Mouse (Mus musculus) cerebellum, postnatal 14 days (tissue): ENCODE measurements around the gene Rnf169.

ENCODE experiments used
- DNase-seq, 2 experiments: peaks; one replicate each; pipeline ENCODE4 v3.0.0; 2021; ENCODE audit warnings: mixed read lengths in 2 of 2

Gene Rnf169

GRCm38 (mm10) chr7:99890168-99890755 lies 90.0 kb downstream of the Rnf169 start:
- no peak for DNase-seq

- no peak for DNase-seq
Measured at GRCm38 (mm10) chr7:99889175-99889880, 90.9 kb downstream of the Rnf169 start.

- no peak for DNase-seq
Measured at GRCm38 (mm10) chr7:99887743-99888142, 92.5 kb downstream of the Rnf169 start.

- no peak for DNase-seq
Measured at GRCm38 (mm10) chr7:99887230-99887735, 93.0 kb downstream of the Rnf169 start.

GRCm38 (mm10) chr7:99878254-99878653 lies 102.0 kb downstream of the Rnf169 start:
- no peak for DNase-seq

- peak; percentile 86 to 92 for DNase-seq
Measured at GRCm38 (mm10) chr7:99876345-99876744, 103.9 kb downstream of the Rnf169 start.

- no peak for DNase-seq
Measured at GRCm38 (mm10) chr7:99875891-99876290, 104.4 kb downstream of the Rnf169 start.

GRCm38 (mm10) chr7:99873965-99874364 lies 106.3 kb downstream of the Rnf169 start:
- no peak for DNase-seq
